Mouse (Mus musculus) adrenal gland, adult (tissue): ENCODE results near the gene Cdh12.

Source experiments
- DNase-seq, 2 experiments: peaks; one replicate each; pipeline ENCODE4 v3.0.0; 2022 to 2023; ENCODE audit warnings: low spot score in 1 of 2; ENCODE audit not compliant: inconsistent age in 2 of 2

Gene Cdh12

DNA sequence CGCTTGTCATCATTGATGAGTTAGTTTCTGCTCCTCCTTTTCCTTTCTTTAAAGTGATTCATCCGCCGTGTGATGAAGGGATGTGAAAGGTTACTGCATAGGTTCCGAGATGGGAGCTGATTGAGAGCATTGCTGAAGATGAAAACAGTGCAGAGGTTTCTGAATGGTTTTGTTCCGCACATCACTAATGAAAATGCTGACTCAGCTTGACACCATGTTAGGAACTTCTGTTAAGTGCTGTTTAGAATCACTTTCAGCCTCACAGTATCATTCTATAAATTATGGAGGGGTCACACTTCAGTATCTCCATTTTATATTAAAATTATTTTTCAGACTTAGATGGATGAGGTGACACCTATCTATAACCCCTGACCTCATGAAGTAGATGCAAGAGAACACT is 247.2 kb downstream of the Cdh12 start:
- DNase-seq = no peak

DNA sequence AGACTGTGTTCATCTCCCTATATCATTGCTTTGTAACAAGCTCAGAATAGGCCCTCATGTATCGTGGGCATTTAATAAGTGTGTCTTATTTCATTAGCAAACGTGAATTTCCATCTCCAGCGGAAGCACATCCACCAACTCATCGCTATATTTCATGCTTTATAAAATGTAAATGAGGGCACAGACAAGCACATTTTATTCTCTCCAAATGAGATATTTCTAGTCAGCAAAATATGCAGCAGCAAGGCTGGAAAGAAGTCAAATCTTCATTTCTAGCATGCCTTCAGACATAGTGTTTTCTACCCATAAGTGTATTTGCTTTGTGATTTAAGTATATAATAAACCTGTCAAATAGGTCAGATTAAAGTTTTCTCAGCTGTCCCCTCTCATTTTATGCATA is 262.8 kb downstream of the Cdh12 start:
- DNase-seq = no peak

DNA sequence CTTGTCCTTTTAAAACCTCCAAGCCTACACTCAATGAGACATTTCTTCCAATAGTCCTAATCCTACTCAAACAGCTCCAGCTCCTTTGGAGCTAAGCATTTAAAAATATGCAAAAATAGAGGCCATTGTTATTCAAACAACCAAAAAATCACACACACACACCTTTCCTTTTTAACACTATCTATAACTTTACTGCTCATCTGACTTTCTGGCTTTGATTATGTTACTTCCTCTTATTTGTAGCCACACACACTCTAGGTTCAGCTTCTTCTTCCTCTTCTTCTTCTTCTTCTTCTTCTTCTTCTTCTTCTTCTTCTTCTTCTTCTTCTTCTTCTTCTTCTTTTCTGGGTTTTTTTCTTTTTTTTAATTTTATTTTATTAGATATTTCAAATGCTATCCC is 323.2 kb downstream of the Cdh12 start:
- no peak for DNase-seq

DNA sequence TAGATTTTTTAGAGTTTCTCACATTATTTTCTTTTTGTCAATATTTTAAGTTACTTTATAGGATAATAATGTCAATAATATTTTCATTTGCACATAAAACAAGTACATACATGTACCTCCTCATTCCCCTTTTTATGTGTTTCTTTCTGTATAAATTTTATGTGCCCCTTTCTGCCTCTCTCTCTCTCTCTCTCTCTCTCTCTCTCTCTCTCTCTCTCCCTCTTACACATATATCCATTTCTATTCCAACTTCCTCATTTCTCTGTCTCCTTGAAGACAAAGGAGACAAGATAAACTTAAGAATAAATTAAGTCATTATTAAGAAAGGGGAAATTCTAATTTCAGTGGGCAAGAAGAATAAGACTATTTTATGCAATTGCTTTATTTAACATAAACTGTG is 324.4 kb downstream of the Cdh12 start:
- no peak for DNase-seq

DNA sequence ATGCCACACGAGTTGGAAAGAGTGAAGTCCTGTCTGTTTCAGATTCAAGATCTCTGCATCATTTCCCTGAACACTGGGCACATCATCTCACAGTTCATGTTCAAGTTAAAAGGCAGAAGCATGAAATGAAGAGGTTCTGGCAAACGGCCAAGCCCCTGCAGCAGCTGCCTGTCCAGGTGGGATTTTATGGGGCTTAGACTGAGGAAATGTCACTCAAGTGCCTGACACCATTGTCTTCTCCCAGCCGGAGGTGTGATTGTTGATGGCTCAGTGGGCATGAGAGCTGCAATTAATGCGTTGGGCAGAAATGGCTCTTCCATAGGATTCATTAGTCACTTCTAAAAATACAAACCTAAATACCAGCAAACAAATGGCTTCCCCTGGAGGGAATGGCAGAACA is 347.9 kb downstream of the Cdh12 start:
- no peak for DNase-seq

DNA sequence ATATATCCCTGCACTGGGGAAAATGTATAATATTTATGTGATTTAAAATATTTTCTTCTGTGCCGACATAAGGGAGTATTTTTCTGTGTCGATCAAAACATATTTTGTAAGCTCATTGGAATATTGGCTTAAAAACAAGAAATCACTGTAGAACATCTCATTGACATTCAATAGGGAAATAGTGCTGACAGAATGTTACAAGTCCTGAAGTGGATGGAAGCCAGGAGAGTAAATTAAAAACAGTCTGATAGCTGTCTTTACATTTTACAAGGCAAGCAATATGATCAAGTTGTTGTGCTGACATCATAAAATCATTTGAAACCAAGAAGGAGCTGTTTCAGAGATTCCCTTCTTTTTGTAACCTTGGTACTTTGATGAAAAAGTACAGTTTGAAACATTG is 349.5 kb downstream of the Cdh12 start:
- no peak for DNase-seq

DNA sequence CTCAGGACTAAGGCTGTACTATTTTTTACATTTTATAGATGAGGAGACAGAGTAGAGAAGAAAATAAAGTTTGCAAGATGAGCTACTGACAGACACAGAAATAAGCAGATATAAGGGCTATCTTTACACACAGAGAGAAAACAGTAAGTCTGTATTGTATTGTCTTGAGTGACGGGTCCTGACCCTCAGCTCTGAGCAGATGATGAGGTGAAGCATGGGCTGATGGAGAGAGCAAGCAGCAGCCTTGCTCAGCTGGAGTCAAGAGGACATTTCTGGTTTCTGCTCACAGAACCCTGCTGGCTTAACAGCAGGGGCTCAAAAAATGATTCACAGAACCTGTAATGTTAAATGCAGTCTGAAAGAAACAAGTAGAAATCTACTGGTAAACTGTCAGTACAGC is 386.8 kb downstream of the Cdh12 start:
- no peak for DNase-seq

DNA sequence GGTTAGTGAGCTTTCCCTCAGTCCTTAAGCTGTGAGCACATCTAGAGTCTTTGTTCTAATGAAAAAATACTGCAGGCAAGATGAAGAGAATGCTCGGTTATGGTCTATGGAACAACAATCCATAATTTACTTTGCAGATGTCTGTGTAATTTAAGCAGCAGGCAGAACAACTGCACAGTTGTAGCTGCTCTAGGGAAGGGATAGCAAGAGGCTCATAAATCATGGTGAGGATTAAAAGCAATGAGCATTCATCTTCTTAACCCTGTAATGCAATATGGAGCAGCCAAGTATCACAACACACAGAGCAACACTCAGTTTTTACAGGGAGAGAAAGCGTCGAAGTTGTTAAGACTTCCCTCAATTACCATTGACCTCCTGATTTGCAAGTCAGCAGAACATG is 387.9 kb downstream of the Cdh12 start:
- DNase-seq = peak in 1 of 2 experiments; percentile 16

DNA sequence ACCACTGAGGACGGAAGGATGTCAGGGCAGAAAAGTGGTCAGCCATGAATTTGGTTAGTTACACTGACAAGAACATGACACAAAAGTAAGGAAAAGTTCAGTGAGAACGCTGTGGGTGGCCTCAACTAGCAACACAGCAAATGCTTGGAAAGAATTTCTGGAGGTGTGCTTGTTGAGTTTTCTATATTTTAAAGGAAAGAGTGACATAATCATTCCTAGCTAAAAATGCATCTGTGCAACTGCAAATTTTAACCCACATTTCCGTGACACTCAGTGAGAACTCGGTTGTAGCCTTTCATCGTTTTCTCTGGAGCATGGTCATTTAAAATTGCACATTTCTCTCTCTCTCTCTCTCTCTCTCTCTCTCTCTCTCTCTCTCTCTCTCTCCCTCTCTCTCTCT is 392.4 kb downstream of the Cdh12 start:
- no peak for DNase-seq

DNA sequence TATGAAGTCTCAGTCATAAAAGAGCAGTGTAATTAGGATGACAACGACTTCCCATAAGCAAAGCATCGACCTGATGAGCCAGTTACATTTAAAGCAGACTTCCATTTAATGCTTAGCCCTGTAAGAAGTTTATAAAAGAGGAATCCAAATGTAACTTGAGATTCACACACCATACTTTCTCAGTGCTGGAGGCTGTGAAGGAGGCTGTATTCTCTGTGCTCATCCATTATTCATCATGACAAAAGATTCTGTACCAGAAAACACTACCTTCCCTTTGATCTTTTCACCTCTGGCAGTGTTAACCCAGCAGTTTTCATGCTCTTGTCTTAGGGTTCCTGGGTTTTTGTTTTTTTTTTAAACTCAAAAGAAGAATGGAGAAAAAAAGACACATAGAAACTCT is 414.0 kb downstream of the Cdh12 start:
- no peak for DNase-seq

DNA sequence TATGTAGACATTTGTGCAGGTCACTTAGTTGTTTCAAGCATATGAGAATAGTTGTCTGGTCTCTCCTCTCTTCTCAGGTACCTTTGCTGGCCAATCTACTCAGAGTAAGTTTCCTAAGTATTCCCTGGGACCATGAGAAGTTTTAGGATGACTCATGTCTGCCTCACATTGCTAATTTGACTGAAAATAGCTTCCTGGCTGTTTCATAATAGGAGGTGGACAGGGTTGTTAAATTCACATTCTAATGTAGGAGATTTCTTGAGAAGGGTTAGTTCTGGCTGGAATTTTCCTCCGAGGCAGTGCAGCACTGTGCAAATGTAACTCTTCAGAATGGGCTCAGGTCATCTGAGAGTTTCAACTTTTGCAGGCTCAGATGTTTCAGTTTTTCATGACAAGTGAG is 423.5 kb downstream of the Cdh12 start:
- no peak for DNase-seq

DNA sequence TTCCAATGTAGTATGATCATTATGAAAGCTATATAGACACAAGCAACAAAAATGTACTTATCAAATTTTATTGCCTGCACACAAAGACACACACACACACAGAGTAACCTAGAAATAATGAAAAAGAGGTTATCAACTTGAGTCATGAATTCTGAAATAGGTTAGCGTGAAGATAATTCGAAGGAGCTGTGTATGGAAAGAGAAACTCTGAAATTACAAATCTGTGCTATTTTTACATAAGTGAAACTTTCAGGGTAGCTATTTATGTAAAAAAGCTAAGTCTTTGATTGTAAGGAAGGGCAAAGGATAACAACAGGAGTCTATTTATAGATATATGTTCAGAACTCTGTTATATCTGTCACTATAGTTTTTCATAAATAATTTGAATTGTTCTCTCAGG is 427.9 kb downstream of the Cdh12 start:
- DNase-seq = no peak

DNA sequence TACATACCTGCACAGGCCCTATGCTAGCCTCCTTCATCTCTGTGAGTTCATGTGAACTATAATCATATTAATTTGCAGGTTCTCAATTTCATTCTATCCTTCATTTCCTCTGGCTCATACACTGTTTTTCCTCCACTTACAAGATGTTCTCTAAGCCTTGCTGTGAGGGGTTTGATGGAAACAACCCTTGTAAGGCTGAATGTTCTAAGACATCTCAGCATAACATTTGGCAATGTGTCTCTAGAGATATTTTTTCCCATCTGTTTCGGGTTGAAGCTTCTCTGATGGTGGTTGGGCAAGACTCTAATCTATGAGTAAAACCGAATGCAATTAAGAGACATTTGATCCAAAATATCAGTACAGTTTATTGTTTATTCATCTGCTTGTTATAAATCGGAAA is 444.4 kb downstream of the Cdh12 start:
- no peak for DNase-seq

DNA sequence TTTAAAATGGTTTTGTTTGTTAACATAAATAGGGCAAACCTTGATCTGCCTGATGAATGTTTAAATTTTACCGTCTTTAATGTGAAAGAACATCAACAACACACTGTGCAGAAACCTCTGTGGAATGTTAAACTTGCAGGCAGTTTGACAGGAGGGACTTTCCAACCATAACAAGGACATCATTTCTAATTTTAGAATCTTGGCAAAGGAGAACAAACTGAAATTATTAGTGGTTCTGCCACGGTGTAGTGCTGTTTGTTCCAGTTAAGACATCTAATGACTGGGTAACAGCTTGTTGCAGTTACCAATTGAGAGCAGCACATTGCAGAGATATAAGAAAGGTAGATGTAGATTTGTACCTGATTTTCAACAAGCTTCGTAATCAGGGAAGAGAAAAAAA is 453.5 kb downstream of the Cdh12 start:
- peak in 1 of 2 experiments; percentile 44 for DNase-seq

DNA sequence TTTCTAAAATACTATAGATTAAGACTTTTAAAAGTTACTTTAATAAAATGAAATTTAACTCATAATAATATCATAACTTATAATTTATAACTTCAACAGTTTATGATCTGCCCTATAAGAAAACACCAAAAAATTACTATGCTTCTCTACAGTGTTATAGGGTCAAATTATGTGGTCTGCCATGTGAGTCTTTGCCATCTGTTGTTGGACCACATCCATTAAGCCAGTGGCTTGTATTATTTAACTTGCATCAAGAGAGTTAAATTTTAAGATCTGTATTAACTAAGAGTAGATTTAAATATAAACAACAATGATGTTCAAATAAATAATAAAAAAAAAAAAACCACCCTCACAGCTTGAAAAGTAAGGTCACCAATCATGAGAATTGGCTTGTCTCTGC is 479.2 kb downstream of the Cdh12 start:
- no peak for DNase-seq

DNA sequence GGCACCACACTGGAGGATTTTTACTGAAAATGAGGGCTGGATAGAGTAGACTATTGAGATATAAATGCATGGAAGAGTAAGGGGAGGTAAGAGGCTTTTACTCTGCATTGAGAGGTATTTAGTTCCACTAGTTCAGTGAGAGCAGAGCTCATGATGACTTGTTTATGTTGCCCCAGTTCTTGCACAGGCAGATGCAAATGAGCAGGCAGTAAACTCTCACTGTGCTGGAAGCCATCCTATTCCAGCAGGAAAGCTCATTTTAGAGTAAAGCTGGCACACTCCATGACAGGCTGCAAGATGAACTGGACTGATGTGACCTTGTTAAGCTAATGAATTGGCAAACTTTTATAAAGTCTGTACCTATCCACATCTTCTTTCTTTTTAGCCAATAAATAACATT is 494.9 kb downstream of the Cdh12 start:
- DNase-seq = peak in 1 of 2 experiments; percentile 48

DNA sequence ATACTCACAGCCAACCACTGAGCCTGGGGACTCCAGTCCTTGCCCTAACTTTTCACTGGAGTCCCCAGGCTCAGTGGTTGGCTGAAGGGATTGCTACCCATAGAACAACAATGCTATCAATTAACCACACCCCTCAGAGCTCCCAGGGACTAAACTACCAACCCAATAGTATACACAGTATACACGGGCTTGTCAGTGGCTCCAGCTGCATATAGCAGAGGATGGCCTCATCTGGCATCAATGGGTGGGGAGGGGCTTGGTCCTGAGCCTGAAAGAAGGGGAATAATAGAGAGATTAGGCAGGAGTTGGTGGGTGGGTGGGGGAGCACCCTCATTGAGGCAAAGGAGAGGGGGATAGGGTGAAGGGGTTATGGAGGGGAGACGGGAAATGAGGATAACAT is 518.4 kb downstream of the Cdh12 start:
- DNase-seq = no peak

DNA sequence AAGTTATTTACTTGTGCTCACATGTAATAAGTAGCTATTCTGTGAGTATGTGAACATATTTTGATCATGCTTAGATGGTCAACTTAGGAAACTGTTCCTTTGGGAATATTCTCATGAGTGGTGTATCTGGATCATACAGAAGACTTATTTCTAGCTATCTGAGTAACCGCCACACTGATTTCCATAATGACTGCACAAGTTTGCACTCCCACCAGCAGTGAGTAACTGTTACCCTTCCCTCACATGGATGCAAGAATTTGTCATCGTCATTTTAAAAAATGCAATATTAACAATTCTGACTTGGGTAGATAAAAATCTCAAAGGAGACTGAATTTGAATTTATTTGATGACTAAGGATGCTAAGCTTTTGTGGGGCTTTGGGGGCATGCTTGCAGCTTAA is 522.0 kb downstream of the Cdh12 start:
- DNase-seq = no peak

DNA sequence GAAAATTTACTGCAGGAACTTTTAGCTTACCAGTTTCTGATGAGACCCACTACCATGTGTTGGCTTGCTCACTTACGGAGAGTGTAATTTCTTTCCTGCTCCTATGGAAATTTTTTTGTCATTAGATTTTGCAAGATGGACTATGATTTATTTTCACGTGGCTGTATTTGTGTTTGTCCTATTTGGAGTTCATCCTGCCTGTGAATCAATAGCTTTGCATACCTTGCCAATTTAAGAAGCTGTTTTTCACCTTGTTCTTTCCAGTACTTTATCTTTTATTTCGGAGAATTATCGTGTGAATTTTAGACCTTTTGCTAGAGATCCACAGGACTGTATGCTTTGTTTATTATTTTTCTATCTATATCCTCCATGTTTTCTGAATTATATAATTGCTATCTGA is 551.5 kb downstream of the Cdh12 start:
- DNase-seq = no peak

DNA sequence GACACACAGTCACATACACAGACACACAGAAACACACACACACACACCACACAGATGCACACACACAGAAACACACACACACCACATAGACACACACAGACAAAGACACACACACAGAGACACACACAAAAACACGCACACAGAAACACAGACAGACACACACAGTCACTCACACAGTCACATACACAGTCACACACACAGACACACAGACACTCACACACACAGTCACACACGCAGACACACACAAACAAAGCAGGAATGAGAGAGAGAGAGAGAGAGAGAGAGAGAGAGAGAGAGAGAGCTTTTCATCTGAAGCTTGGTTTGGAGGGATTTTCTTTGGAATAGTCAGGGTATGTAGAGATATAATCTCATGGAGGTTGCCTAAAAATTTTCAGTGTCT is 558.9 kb downstream of the Cdh12 start:
- DNase-seq = no peak

DNA sequence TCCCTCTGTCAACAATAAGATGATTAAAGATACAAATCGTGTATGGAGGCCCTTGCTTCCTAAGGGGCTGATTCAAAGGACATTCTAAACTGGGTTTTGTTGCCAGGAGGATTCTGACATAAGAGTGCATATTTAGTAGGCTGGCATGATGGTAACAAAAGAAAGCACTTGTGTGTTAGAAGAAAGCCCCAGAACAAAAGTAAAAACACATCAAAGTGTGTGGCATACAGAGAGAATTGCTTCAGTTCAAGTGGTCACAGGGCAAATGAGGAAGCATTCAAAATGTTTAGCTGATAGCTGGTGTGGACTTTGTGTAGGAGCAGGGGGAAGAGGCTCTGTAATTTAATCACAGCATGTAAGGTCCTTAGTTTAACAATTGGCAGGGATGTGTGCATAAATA is 559.4 kb downstream of the Cdh12 start:
- no peak for DNase-seq

DNA sequence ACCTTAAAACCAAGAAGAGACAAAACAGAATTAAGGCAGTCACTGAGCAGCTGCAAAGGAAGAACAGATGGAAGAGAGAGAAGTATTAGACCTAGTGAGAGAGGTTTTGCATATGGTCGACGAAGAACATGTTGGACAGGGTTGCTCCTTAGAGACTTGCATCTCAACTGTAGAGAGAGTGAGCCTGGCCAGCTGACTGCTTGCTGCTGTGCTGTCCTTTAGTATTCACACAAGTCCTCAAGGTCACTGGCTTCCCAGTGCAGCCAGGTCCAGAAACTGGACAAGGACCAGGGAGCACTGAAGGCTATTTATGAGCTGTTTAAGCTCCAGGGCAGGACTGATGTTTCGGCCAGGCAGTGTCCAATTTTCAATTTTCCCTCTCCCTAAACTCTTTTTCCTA is 559.9 kb downstream of the Cdh12 start:
- peak; percentile 18 to 67 for DNase-seq

DNA sequence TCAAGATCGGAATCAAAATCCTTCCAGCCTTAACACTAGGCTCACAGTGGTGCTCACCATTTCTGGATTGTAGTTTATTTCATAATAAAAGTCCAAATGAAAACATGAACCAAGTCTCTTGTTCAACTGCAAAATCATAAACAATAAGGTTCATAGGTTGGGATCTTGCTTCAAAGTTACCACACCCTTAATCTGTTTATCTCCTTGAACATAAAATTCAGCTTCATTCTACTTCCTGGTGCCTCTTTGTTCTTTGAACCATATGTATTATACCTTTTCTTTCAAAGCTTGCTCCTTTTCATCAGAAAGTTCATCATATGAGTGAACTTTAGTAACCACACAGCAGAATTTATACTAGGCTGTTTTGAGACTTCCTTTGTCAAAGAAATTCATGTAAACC is 614.6 kb downstream of the Cdh12 start:
- no peak for DNase-seq

DNA sequence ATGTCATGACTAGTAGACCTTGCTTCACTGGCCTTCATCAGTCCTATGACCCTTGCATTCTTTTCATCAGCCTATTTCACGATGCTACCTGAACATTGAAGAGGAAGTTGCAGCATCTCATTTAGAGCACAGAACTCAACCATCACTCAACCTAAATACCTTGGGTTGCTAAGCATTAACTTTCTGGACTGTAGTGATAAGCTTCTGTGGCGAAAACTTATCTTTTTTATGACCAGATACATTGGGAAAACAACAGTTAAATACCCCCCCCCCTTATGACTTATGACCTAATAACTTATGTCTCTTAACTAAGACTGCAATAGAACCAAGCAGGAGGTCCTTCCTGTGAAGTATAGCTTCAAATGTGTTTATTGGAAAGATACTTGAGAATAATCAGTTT is 620.2 kb downstream of the Cdh12 start:
- peak in 1 of 2 experiments; percentile 6 for DNase-seq
